Mouse (Mus musculus): ENCODE measurements around the gene Zbed6.

GRCm38 (mm10) chr1:133694876-133695275 lies 34.2 kb upstream of the Zbed6 start:
- no peak for TF ChIP-seq CTCF (IDR thresholded peaks at IDR 0.05; ENCODE audit: extremely low read depth, insufficient read depth, insufficient read length, insufficient replicate concordance)
- no peak for TF ChIP-seq POLR2A (IDR thresholded peaks at IDR 0.05; ENCODE audit: low read depth, low read length)
